Mouse (Mus musculus) ovary, adult 18-20 months (tissue): Measurements from ENCODE around the gene Zfp366.

Source experiments
- DNase-seq: peaks from one replicate; pipeline ENCODE4 v3.0.0; 2022; ENCODE audit warnings: low spot score, mixed read lengths

Zfp366 gene

GRCm38 (mm10) chr13:99254215-99254614, 69.6 kb downstream of the Zfp366 start:
- DNase-seq: no peak

- no peak for DNase-seq
Observed at GRCm38 (mm10) chr13:99254781-99255180, 70.2 kb downstream of the Zfp366 start.

DNA sequence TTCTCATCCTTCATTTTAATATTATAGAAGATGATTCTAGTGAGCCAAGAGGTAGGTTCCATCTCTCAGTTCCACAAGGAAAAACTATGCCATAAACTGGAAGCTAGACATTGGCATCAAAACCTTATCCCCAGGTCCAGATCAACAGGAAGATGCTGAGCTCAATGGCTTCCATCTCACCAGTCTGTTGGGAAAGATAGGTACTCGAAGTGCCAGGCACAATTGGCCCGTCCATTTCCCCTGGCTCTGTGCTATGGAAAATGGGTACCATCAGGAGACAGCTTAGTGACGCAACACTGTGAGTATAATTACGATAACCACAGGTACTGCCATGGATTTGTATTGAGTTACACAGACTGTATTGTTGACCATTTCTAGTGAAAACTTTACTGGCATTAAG, 72.3 kb downstream of the Zfp366 start:
- no peak for DNase-seq

GRCm38 (mm10) chr13:99258677-99259076, 74.1 kb downstream of the Zfp366 start:
- no peak for DNase-seq

GRCm38 (mm10) chr13:99259502-99260174, 75.0 kb downstream of the Zfp366 start:
- DNase-seq: no peak

DNA sequence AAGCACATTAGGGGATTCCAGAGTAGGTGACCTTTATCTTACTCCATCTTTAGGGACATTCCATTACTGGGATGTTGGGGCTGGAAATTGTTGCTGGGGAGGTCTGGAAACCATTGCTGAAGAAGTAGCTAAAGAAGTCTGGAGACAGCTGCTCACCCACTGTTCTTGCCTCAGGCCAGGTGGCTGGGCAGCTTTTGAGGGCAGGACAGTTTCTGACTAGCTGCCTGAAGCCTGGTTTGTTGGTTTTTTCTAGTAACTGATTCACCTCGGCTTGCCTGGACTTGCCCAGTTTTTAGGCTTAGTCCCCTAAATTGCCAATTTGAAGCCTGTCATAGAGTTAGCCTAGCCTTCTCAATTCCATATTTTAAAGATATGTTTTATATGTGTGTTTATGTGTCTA, 77.8 kb downstream of the Zfp366 start:
- DNase-seq: no peak

GRCm38 (mm10) chr13:99263159-99263783, 78.6 kb downstream of the Zfp366 start:
- DNase-seq: no peak

DNA sequence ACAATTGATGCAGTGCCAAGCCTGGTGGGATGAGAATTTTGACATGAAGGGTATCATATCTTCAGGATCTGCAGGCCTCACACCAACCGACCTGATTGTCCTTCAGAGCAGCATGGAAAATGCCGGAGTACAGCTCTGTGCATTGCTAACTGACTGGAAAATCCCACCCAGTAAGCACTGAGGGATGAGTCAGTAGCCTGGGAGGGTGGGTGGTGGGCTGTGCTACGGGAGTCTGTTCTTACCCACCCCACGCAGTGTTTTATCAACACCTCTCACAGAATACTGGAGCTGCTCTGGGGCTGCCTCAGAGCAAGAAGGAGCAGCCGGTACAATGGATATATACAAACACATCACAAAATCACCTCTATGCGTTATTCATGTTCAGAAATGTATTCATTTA, 79.9 kb downstream of the Zfp366 start:
- no peak for DNase-seq

- DNase-seq: no peak
Observed at GRCm38 (mm10) chr13:99272046-99272445, 87.4 kb downstream of the Zfp366 start.

GRCm38 (mm10) chr13:99277521-99277920, 92.9 kb downstream of the Zfp366 start:
- no peak for DNase-seq

DNA sequence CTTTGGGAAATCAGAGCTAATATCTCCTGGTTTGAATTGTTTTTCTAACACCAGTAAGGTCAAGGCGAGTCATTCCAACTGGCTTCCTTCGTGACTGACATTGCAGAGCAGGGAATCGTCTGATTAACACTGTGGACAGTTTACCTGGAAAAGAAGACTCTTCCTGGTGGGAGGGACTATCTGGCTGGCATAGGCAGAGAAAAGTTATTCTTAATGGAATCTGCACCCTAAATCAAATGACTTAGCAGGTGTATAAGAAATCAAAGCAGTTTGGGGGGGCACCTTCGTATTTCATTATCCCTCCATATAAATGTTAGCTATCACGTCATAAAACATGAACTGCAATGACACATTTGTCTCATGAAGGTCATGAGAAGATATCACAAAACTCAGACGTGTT, 93.9 kb downstream of the Zfp366 start:
- no peak for DNase-seq

- peak; percentile 73 for DNase-seq
Observed at GRCm38 (mm10) chr13:99279351-99279750, 94.7 kb downstream of the Zfp366 start.

GRCm38 (mm10) chr13:99282961-99283360, 98.3 kb downstream of the Zfp366 start:
- DNase-seq: no peak

GRCm38 (mm10) chr13:99283916-99284315, 99.3 kb downstream of the Zfp366 start:
- no peak for DNase-seq

DNA sequence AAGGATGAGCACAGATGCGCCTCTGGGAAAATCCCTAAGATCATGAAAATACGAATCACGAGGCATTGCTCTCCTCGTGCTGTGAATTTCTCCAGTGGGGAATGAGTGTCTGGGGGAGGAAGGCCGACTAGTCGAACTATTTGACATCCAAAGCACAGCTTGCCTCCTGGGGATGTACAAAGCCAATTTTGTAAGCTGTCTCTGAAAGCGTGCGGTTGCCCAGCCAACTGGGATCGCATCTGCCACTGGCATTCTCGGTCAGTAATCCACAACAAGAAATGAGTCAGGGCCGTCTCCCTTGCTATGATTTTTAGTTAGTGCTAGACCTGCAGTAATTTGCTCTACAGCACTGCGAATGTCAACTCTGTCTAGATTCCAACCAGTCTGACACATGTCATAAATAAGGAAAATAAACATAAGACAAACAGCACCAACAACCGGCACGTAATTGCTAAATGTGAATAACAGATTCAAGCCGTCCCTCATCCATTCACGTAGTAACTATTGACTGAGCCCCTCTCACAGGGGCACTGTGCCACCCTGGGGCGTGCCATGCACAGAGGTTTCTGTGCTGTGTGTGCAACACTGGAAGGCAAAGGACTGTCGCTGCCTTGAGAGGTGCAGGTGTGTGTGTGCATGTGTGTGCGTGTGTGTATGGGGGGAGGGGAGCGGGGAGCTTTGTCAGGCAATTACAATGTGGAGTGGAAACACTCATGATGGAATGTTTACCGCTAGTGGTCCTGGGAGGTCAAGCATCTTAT, 100.0 kb downstream of the Zfp366 start:
- DNase-seq: no peak

DNA sequence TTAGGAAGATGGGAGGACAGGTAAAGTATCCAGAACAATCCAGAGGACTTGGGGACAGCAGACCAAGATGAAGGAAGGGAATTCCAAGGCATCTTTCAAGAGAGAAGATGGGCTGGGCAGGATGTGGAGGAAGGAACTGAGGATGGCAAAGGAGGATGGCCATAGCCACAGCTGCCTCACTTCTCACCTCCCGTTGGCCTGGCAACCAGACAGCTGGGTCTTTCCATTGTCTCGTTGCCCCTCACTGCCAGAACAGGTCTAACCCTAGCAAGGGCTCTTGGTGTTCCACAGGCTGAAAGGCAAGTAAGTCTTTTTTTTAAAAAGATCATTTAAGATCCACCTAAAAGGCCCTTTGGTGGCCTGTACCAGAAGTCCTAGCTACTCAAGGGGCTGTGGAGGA, 100.6 kb downstream of the Zfp366 start:
- no peak for DNase-seq

DNA sequence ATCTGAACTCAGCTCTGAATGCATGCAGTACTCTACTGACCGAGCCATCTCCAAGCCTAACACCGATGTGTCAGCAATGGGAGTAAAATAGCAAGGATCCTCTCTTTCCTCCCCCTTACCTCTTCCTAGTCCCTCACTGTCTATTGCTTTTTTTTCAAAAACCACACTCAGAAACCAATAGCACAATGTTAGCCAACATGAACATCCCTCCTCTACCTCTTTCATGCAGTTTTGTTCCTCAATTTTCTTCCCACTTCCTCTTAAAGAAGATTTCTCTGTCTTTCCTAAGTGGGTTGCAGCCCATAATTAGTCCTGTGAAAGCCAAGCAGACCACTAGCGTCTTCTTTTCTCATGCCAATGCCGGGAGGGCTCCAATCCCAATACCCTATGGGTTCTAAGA, 102.6 kb downstream of the Zfp366 start:
- no peak for DNase-seq

- DNase-seq: no peak
Observed at GRCm38 (mm10) chr13:99287786-99288185, 103.2 kb downstream of the Zfp366 start.

- no peak for DNase-seq
Observed at GRCm38 (mm10) chr13:99290766-99291165, 106.1 kb downstream of the Zfp366 start.

GRCm38 (mm10) chr13:99294176-99294575, 109.6 kb downstream of the Zfp366 start:
- DNase-seq: no peak

- no peak for DNase-seq
Observed at GRCm38 (mm10) chr13:99299921-99300320, 115.3 kb downstream of the Zfp366 start.
